Mouse (Mus musculus) liver, postnatal 0 days (tissue): ENCODE data around the gene Patl2. TPM values are rescaled to one million over a fixed set of nuclear protein-coding genes. Genes with fewer than 3 reads are reported as not detected.
"Not testable (repeated sequence)": the region's sequence is repeated elsewhere in the genome, so short reads cannot be mapped to it uniquely, and the experiment has no call there.

Experiments
- ATAC-seq: fragments of 200-750 bp; cut with Nextera tagmentation; 2 replicates; pipeline ENCODE4 v1.8.0; 2017; ENCODE audit warnings: mild to moderate bottlenecking, moderate library complexity
- DNase-seq: peaks from one replicate; pipeline ENCODE4 v3.0.0-alpha.2; 2016
- H3K27ac ChIP-seq: fragments of 300-500 bp; sonication (generic); 2 replicates; pipeline ENCODE4 v1.5.1; 2014; ENCODE audit warnings: antibody characterized with exemption, moderate library complexity, mild to moderate bottlenecking, low read depth
- H3K27me3 ChIP-seq: fragments of 300-500 bp; sonication (generic); 2 replicates; pipeline ENCODE4 v1.6.1; 2014; ENCODE audit warnings: low read length, control low read depth, mixed read lengths; ENCODE audit not compliant: insufficient read depth
- H3K36me3 ChIP-seq: fragments of 300-500 bp; sonication (generic); replicated peaks from 2 replicates; pipeline ENCODE4 v1.6.1; 2014; ENCODE audit warnings: mild to moderate bottlenecking, control low read depth, low read length, moderate library complexity, mixed read lengths; ENCODE audit not compliant: insufficient read depth
- H3K4me1 ChIP-seq: fragments of 300-500 bp; sonication (generic); 2 replicates; pipeline ENCODE4 v1.6.1; 2014; ENCODE audit warnings: antibody characterized with exemption, mild to moderate bottlenecking, control low read depth; ENCODE audit not compliant: insufficient read depth
- H3K4me2 ChIP-seq: fragments of 300-500 bp; sonication (generic); 2 replicates; pipeline ENCODE4 v1.6.1; 2014; ENCODE audit warnings: low read depth, mild to moderate bottlenecking, low read length, moderate library complexity, mixed read lengths
- H3K4me3 ChIP-seq: fragments of 300-500 bp; sonication (generic); 2 replicates; pipeline ENCODE4 v1.5.1; 2014; ENCODE audit warnings: low read depth, low read length
- H3K9ac ChIP-seq: fragments of 300-500 bp; sonication (generic); replicated peaks from 2 replicates; pipeline ENCODE4 v1.6.1; 2014; ENCODE audit warnings: mild to moderate bottlenecking, moderate library complexity
- H3K9me3 ChIP-seq: fragments of 300-500 bp; sonication (generic); 2 replicates; pipeline ENCODE4 v1.6.1; 2016; ENCODE audit warnings: mild to moderate bottlenecking, control low read depth, low read length, mixed read lengths
- CTCF ChIP-seq: sonication (generic); IDR thresholded peaks from 2 replicates; pipeline ENCODE4 v1.5.1; 2016; ENCODE audit warnings: antibody characterized with exemption, low read depth
- EP300 ChIP-seq: IDR thresholded peaks from 2 replicates; pipeline ENCODE4 v1.6.1; 2016; ENCODE audit warnings: antibody characterized with exemption, low read depth, mild to moderate bottlenecking
- WGBS: fragments of 180-500 bp; shearing (Covaris S2); extraction: QIAGEN DNeasy Blood & Tissue Kit; methylation state at CpG from one replicate; pipeline ENCODE4 v1.1.7; 2014; ENCODE audit not compliant: insufficient replicate concordance; 5-methylcytosine and 5-hydroxymethylcytosine counted together
- polyA plus RNA-seq: library from polyadenylated mRNA; unstranded; fragments of >200 nt; fragmentation: Nextera tagmentation; extraction: Ambion mirVana; gene quantifications from 2 replicates; pipeline ENCODE4 v1.2.1, GENCODE M21; 2015

The Patl2 gene
- polyA plus RNA-seq, 1 experiment from 2014 or later = 0.18 TPM

DNA sequence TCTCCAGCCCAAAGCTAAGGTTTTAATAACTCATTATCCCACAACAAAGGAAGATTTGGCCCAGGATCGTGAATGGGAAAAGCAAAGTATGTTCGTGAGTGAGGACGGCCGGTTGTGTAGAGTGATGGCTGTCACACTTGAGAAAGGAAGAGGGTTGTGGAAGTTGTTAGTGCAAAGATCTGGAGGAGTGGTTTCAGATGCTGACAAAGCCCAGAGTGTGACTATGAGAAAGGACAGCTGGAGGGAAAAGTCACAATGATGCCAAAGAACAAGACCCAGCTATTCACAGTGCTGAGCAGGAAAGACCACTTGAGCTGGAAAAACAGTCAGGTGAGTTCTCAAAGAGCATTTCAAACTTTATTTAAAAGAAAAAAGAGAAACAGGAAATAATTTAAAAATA lies 76.3 kb downstream of the Patl2 start:
- Histone ChIP-seq H3K36me3 (peaks cover 33% of the 10 kb centered on the region), H3K4me1 (no peaks in the 10 kb centered on the region), H3K27ac (no peak overlapping the region), H3K9ac (no peak overlapping the region), H3K27me3 (no peaks in the 10 kb centered on the region), H3K4me2 (no peak overlapping the region), H3K4me3 (no peak overlapping the region), H3K9me3 (no peaks in the 10 kb centered on the region)
- ATAC-seq (no peak), DNase-seq (no peak)
- TF ChIP-seq CTCF (no peak), EP300 (no peak)
- 77% methylated on average over 4 of the region's 4 CpGs for WGBS

DNA sequence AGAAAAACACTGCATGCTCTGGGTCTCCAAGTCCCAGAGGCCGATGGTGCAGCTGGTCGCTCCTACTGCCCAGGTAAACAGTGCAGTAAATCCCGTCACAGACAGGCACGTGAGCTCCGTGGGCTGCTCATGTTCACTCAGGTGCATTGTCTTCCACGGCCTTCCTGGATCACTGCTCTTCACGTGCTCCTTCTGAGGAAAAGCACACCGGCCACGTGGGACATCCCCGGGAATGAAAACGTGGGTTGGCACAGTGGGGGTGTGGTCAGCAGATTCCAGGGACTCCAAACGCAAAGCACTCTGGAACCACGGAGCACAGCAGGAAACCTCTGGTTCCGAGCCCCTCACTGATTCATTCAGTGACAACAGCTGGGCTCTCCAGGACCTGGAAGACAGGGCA lies 77.9 kb downstream of the Patl2 start:
- Histone ChIP-seq H3K27ac (no peak overlapping the region), H3K4me3 (no peak overlapping the region), H3K9me3 (no peaks in the 10 kb centered on the region), H3K4me1 (no peaks in the 10 kb centered on the region), H3K27me3 (no peaks in the 10 kb centered on the region), H3K9ac (no peak overlapping the region), H3K4me2 (no peak overlapping the region), H3K36me3 (peaks cover 36% of the 10 kb centered on the region)
- TF ChIP-seq EP300 (no peak), CTCF (no peak)
- ATAC-seq (no peak), DNase-seq (no peak)
- 86% methylated on average over 14 of the region's 14 CpGs for WGBS

DNA sequence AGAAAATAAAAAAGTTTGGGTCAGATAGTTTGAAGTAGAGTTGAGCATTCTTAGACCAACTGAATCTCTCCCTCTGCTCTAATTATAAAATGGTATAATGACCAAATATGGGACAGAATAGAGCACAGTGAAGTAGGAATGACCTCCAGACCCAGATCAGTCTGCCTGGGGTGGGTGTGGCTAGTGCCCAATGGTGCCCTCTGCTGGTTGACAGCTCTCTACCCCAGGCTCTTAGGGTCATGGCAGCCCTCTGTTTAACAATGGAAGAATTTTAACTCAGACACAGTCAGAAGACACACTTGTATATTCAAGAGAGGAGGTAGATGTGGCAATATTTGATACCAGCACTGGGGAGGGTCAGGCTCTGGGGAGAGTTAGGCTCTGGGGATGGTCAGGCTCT lies 83.9 kb downstream of the Patl2 start:
- H3K27ac ChIP-seq = no peak overlapping the region
- no peaks in the 10 kb centered on the region for H3K27me3 ChIP-seq
- H3K9me3 ChIP-seq = no peaks in the 10 kb centered on the region
- no peak overlapping the region for H3K9ac ChIP-seq
- no peak overlapping the region for H3K4me2 ChIP-seq
- DNase-seq = peak; percentile 70
- peaks cover 50% of the 10 kb centered on the region for H3K36me3 ChIP-seq
- no peak for TF ChIP-seq EP300
- peak; percentile 72 for TF ChIP-seq CTCF
- no peak overlapping the region for H3K4me3 ChIP-seq
- H3K4me1 ChIP-seq = no peaks in the 10 kb centered on the region
- ATAC-seq = peak; percentile 72

DNA sequence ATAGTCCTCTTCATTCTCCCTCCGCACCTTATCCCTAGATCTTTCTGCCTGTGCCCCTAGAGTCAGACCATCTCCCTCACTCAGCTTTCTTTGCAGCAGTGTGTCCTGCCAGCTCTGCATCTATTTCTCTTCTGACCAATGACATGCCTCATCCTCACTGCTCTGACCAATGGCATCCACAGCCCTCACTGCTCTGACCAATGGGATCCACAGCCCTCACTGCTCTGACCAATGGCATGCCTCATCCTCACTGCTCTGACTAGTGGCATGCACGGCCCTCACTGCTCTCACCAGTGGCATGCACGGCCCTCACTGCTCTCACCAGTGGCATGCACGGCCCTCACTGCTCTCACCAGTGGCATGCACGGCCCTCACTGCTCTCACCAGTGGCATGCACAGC lies 88.3 kb downstream of the Patl2 start:
- H3K4me3 ChIP-seq, H3K4me2 ChIP-seq, H3K4me1 ChIP-seq, H3K27ac ChIP-seq, DNase-seq, H3K9ac ChIP-seq, H3K9me3 ChIP-seq, H3K27me3 ChIP-seq, ATAC-seq: not testable (repeated sequence)
- H3K36me3 ChIP-seq = peaks cover 58% of the 10 kb centered on the region
- 84% methylated on average over 5 of the region's 5 CpGs for WGBS

DNA sequence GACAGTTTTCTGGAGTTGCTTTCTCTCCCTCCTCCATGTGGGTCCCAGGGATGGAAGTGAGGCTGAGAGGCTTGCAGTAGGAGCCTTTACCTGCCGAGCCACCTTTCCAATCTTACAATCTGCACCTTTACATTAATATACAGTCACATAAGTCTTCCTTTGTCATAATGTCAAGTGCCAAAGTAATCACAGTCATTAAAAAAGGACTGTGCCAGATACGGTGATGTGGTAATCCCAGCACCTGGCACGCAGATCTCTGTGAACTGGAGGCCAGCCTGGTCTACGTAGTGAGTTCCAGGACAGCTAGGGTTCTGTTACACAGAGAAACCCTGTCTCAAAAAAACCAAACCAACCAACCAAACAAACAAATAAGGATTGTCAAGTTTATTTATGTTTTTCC lies 92.1 kb downstream of the Patl2 start:
- Histone ChIP-seq H3K9me3 (no peaks in the 10 kb centered on the region), H3K27me3 (no peaks in the 10 kb centered on the region), H3K4me2 (no peak overlapping the region), H3K9ac (no peak overlapping the region), H3K27ac (no peak overlapping the region), H3K4me3 (no peak overlapping the region), H3K4me1 (no peaks in the 10 kb centered on the region), H3K36me3 (peaks cover 43% of the 10 kb centered on the region)
- no peak for DNase-seq
- no peak for TF ChIP-seq CTCF
- TF ChIP-seq EP300 = no peak
- ATAC-seq = no peak
- WGBS = 85% methylated on average over 4 of the region's 4 CpGs

DNA sequence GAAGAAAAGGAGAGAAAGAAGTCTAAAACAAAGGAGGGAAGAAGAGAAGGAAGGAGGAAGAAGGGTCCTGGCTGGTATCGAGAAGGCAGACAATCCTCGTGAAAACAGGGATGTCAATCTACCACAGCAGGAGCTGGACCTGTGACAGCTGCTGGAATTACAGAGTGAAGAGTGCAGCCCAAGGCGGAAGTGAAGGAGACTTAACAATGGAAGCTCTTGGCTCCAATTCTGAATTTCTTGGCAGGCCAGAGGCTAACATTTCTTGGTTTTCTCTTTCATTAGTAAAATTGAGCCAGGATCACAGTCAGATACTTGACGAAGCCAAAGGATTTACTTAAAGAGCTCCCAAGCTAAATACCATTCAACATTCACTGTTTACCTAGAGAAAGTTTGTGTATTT lies 99.5 kb downstream of the Patl2 start:
- no peaks in the 10 kb centered on the region for H3K4me1 ChIP-seq
- H3K27me3 ChIP-seq = no peaks in the 10 kb centered on the region
- peaks cover 28% of the 10 kb centered on the region for H3K36me3 ChIP-seq
- no peak overlapping the region for H3K4me2 ChIP-seq
- TF ChIP-seq EP300 (no peak), CTCF (no peak)
- H3K9ac ChIP-seq = no peak overlapping the region
- H3K4me3 ChIP-seq = no peak overlapping the region
- H3K27ac ChIP-seq = no peak overlapping the region; the same call in 1 of the 2 replicates
- no peaks in the 10 kb centered on the region for H3K9me3 ChIP-seq
- 78% methylated on average over 4 of the region's 4 CpGs for WGBS
- no peak for DNase-seq
- ATAC-seq = no peak
